Mouse (Mus musculus) urinary bladder, postnatal 14 days (tissue): ENCODE results near the gene Cenpm.

Source experiments
- DNase-seq: peaks from one replicate; pipeline ENCODE4 v3.0.0; 2021; ENCODE audit warnings: low spot score

Gene Cenpm

GRCm38 (mm10) chr15:82213222-82213621 is 31.3 kb downstream of the Cenpm start:
- no peak for DNase-seq

GRCm38 (mm10) chr15:82212752-82213063 is 31.8 kb downstream of the Cenpm start, which contains the start of gene Shisa8:
Gene Shisa8, minus strand, starts transcription at chr15:82212815.
- no peak for DNase-seq

GRCm38 (mm10) chr15:82211911-82212751 is 32.4 kb downstream of the Cenpm start:
- no peak for DNase-seq

GRCm38 (mm10) chr15:82211281-82211680 is 33.3 kb downstream of the Cenpm start:
- no peak for DNase-seq

GRCm38 (mm10) chr15:82210801-82211200 is 33.7 kb downstream of the Cenpm start:
- no peak for DNase-seq

GRCm38 (mm10) chr15:82209295-82210050 is 35.1 kb downstream of the Cenpm start:
- DNase-seq = no peak

- no peak for DNase-seq
Observed at GRCm38 (mm10) chr15:82208307-82208706, 36.2 kb downstream of the Cenpm start.

- DNase-seq = no peak
Observed at GRCm38 (mm10) chr15:82207504-82208219, 36.9 kb downstream of the Cenpm start.

GRCm38 (mm10) chr15:82207105-82207459 is 37.5 kb downstream of the Cenpm start:
- DNase-seq = no peak

- peak; percentile 67 for DNase-seq
Observed at GRCm38 (mm10) chr15:82206365-82207104, 38.0 kb downstream of the Cenpm start.

- no peak for DNase-seq
Observed at GRCm38 (mm10) chr15:82204680-82205371, 39.7 kb downstream of the Cenpm start.

- DNase-seq = no peak
Observed at GRCm38 (mm10) chr15:82203611-82204351, 40.8 kb downstream of the Cenpm start.

GRCm38 (mm10) chr15:82203090-82203489 is 41.5 kb downstream of the Cenpm start:
- no peak for DNase-seq

- DNase-seq = no peak
Observed at GRCm38 (mm10) chr15:82202086-82202485, 42.5 kb downstream of the Cenpm start.

- DNase-seq = no peak
Observed at GRCm38 (mm10) chr15:82199546-82199945, 45.0 kb downstream of the Cenpm start.

- DNase-seq = no peak
Observed at GRCm38 (mm10) chr15:82198342-82198741, 46.2 kb downstream of the Cenpm start.

GRCm38 (mm10) chr15:82197937-82198336 is 46.6 kb downstream of the Cenpm start:
- no peak for DNase-seq

- DNase-seq = no peak
Observed at GRCm38 (mm10) chr15:82197246-82197750, 47.2 kb downstream of the Cenpm start.

GRCm38 (mm10) chr15:82196300-82196699 is 48.2 kb downstream of the Cenpm start:
- no peak for DNase-seq

GRCm38 (mm10) chr15:82192617-82193016 is 51.9 kb downstream of the Cenpm start:
- no peak for DNase-seq
